Mouse (Mus musculus) myocyte (in vitro differentiated cells): ENCODE data around the gene C1galt1c1.

ENCODE experiments used
- MAX ChIP-seq: IDR thresholded peaks from one replicate; pipeline ENCODE4 v1.6.1; 2011; ENCODE audit warnings: low read depth, mild to moderate bottlenecking, control low read depth
- MYOG ChIP-seq, 3 experiments: IDR thresholded peaks; one replicate each; pipeline ENCODE4 v1.6.1; 2011; ENCODE audit warnings: control low read depth in 2 of 3, low read depth in 2 of 3, mild to moderate bottlenecking in 2 of 3; ENCODE audit not compliant: insufficient read length in 2 of 3, control insufficient read depth in 1 of 3, insufficient read depth in 1 of 3
- POLR2A ChIP-seq: IDR thresholded peaks from one replicate; pipeline ENCODE4 v1.6.1; 2011; ENCODE audit warnings: low read depth, mild to moderate bottlenecking, control low read depth, moderate library complexity; ENCODE audit not compliant: insufficient read length
- TCF12 ChIP-seq: IDR thresholded peaks from one replicate; pipeline ENCODE4 v1.6.1; 2011; ENCODE audit warnings: mild to moderate bottlenecking, control low read depth; ENCODE audit not compliant: poor library complexity, insufficient read depth, severe bottlenecking

- TF ChIP-seq POLR2A (no peak), TCF12 (no peak), MYOG (IDR thresholded peaks at IDR 0.05; ENCODE audit: control insufficient read depth in 1 of 3, insufficient read depth in 1 of 3, insufficient read length in 2 of 3, low read depth in 2 of 3) (no peak), MAX (no peak)
Measured at GRCm38 (mm10) chrX:38650404-38651039, 15.6 kb upstream of the C1galt1c1 start.
